Mouse (Mus musculus) cerebellum, adult 2 months (tissue): ENCODE measurements around the gene Mpzl3.

Source experiments
- CTCF ChIP-seq: fragments of 200-500 bp; IDR thresholded peaks from 2 replicates; pipeline ENCODE4 v1.5.1; 2011; ENCODE audit warnings: low read depth, mild to moderate bottlenecking, control low read depth, low read length, moderate library complexity, borderline replicate concordance; ENCODE audit not compliant: insufficient read depth
- POLR2A ChIP-seq: fragments of 200-500 bp; IDR thresholded peaks from 2 replicates; pipeline ENCODE4 v1.6.1; 2011; ENCODE audit warnings: low read length, control low read depth, borderline replicate concordance; ENCODE audit not compliant: insufficient read depth

GRCm38 (mm10) chr9:45119316-45119953 is 64.4 kb downstream of the Mpzl3 start:
- TF ChIP-seq POLR2A, result no peak; the same call in 1 of the 2 replicates
- no peak for TF ChIP-seq CTCF
